Mouse (Mus musculus) olfactory bulb, adult 2 months (tissue): Measurements from ENCODE around the gene Id2.

Source experiments
- CTCF ChIP-seq: fragments of 200-500 bp; IDR thresholded peaks from 2 replicates; pipeline ENCODE4 v1.5.1; 2012; ENCODE audit warnings: low read depth, mild to moderate bottlenecking, low read length, moderate library complexity; ENCODE audit not compliant: insufficient read depth
- POLR2A ChIP-seq: fragments of 200-500 bp; IDR thresholded peaks from 2 replicates; pipeline ENCODE4 v1.6.1; 2012; ENCODE audit warnings: mild to moderate bottlenecking, low read depth, low read length, moderate library complexity; ENCODE audit not compliant: insufficient read depth

DNA sequence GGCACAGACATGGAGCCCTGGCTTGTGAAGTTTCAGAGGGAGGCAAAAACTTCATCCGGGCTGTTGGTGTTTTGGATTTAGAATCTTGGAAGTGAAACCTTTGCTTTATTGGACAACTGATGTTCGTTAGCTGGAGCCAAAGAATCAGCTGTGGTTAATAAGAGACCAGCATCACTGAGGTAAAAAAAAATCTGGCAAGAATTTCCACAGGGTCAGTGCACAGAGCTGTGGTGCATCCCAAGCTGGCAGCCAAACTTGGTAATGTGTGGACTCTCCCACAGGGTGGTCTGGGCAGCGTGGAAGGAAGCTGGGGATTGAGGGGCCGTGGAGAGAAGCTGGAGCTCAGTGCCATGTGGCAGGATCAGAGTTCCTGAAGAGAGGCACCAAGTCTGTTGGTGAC lies 10.0 kb downstream of the Id2 start:
- TF ChIP-seq POLR2A (no peak), CTCF (no peak)
